Mouse (Mus musculus): Measurements from ENCODE around the gene Ism1. TPM values are rescaled to one million over a fixed set of nuclear protein-coding genes. Genes with fewer than 3 reads are reported as not detected.

Gene Ism1
- polyA plus RNA-seq, 1 experiment from 2014 or later = 4.7 TPM

DNA sequence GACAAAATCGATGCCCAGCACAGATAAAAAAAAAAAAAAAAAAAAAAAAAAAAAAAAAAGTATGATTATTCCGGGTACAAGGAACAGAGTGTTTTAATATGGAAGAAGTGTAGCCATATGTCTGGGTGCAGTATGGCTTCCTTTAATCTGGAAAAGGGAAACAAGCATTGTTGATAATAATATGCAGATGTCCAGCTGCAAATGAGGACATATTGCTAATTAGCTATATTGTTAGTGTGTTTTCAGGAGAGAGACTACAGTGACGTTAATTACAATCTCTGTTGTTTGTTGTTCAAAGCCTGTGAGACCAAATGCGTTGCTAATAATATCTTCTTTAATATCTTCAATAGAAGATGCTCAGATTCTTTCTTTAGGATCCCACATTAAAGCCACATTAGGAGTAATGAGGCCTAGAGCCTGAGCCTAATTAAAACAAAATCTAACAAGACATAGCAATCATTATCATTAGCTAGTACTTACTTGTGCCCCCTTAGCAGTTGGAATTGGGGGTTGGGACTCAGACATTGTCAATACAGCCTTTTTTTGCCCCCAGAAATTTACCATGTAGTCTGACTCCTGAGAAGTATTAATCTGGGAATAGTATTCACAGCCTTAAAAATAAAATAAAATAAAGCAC, 46.3 kb downstream of the Ism1 start:
- H3K27ac ChIP-seq (replicated peaks; ENCODE audit: low read depth, low read length) = no peak overlapping the region
- H3K27me3 ChIP-seq (ENCODE audit: control insufficient read depth, insufficient read depth, low read length) = no peaks in the 10 kb centered on the region
- ATAC-seq (ENCODE audit: insufficient number of reproducible peaks, low FRiP score, low TSS enrichment, low read depth) (no peak), DNase-seq (ENCODE audit: low spot score) (no peak)
- H3K9me3 ChIP-seq (ENCODE audit: control insufficient read depth, low read length) = no peaks in the 10 kb centered on the region
- H3K9ac ChIP-seq (ENCODE audit: low read length) = no peak overlapping the region
- H3K4me1 ChIP-seq (ENCODE audit: control insufficient read depth, insufficient read depth, low read length) = no peaks in the 10 kb centered on the region
- WGBS = 79% methylated on average over 4 of the region's 4 CpGs
- H3K4me3 ChIP-seq (ENCODE audit: low read depth, low read length) = no peak overlapping the region
- no peak overlapping the region for H3K4me2 ChIP-seq (ENCODE audit: low read depth, severe bottlenecking)
- no peaks in the 10 kb centered on the region for H3K36me3 ChIP-seq (ENCODE audit: control insufficient read depth, insufficient read depth, low read length)

DNA sequence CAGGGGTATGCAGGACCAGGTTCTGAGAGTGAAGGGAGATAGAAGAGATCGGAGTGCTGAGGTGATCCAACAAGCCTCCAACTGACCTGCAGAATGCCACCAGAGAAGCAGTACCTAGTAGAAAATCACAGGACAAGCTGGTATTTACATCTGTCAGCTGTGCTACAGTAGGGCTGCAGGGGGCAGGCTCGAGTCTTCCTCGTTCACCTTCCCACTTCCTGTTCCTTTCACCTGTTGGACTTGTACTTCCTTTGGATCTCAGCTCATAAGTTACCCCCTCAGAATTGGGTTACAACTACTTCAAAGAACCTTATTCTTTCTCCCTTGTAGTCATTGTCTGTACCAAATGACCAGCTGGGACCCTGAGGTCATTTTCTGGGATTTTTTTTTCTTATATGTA, 47.4 kb downstream of the Ism1 start:
- no peak for DNase-seq (ENCODE audit: low spot score)
- Histone ChIP-seq H3K4me3 (ENCODE audit: low read depth, low read length) (no peak overlapping the region), H3K36me3 (ENCODE audit: control insufficient read depth, insufficient read depth, low read length) (no peaks in the 10 kb centered on the region), H3K4me1 (ENCODE audit: control insufficient read depth, insufficient read depth, low read length) (no peaks in the 10 kb centered on the region), H3K9me3 (ENCODE audit: control insufficient read depth, low read length) (no peaks in the 10 kb centered on the region), H3K27ac (replicated peaks; ENCODE audit: low read depth, low read length) (no peak overlapping the region), H3K4me2 (ENCODE audit: low read depth, severe bottlenecking) (no peak overlapping the region), H3K9ac (ENCODE audit: low read length) (no peak overlapping the region), H3K27me3 (ENCODE audit: control insufficient read depth, insufficient read depth, low read length) (no peaks in the 10 kb centered on the region)
- ATAC-seq (ENCODE audit: insufficient number of reproducible peaks, low FRiP score, low TSS enrichment, low read depth) = no peak
- WGBS = 66% methylated on average over 3 of the region's 3 CpGs

DNA sequence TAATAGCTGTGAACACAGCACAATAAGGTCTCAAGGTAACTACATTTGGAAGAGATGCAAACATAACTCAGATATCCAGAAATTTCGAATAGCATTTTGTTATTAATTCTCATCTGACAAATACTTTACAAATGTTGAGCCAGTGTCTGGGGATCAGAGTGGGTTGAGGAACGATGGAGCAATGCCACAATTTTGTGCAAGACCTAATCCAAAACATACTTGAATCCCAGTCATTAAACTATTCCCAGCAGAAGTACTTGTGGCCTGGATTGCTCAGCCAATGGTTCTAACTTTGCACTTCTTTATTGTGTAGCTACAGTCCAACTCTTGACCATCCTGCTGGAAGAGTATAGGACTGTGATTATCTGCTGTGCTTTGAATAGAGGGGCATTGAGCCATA, 50.1 kb downstream of the Ism1 start:
- H3K9ac ChIP-seq (ENCODE audit: low read length) = no peak overlapping the region
- no peaks in the 10 kb centered on the region for H3K4me1 ChIP-seq (ENCODE audit: control insufficient read depth, insufficient read depth, low read length)
- no peaks in the 10 kb centered on the region for H3K36me3 ChIP-seq (ENCODE audit: control insufficient read depth, insufficient read depth, low read length)
- no peaks in the 10 kb centered on the region for H3K27me3 ChIP-seq (ENCODE audit: control insufficient read depth, insufficient read depth, low read length)
- DNase-seq (ENCODE audit: low spot score) = no peak
- no peaks in the 10 kb centered on the region for H3K9me3 ChIP-seq (ENCODE audit: control insufficient read depth, low read length)
- H3K4me2 ChIP-seq (ENCODE audit: low read depth, severe bottlenecking) = no peak overlapping the region
- ATAC-seq (ENCODE audit: insufficient number of reproducible peaks, low FRiP score, low TSS enrichment, low read depth) = no peak
- H3K27ac ChIP-seq (replicated peaks; ENCODE audit: low read depth, low read length) = no peak overlapping the region
- H3K4me3 ChIP-seq (ENCODE audit: low read depth, low read length) = no peak overlapping the region
- WGBS = 88% methylated on average over 2 of the region's 2 CpGs

DNA sequence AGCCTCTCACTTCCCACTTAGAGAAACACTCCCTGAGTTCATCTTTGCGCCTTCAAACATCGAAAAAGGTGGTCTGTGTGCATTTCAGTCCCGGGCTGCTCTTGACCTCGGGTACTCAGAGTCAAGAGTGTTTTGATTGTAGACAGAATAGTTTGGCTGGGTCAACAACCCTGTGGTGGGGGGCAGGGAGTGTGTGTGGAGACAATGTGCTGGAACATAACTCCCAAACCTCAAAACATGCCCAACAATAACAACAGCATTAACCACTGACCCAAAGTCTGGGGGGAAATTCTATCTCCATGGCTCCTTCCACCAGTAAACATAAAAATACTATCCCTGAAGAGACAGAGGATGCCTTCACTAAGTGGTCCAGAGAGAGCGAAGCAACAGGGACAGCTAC, 51.4 kb downstream of the Ism1 start:
- Histone ChIP-seq H3K27me3 (ENCODE audit: control insufficient read depth, insufficient read depth, low read length) (no peaks in the 10 kb centered on the region), H3K4me3 (ENCODE audit: low read depth, low read length) (no peak overlapping the region), H3K36me3 (ENCODE audit: control insufficient read depth, insufficient read depth, low read length) (no peaks in the 10 kb centered on the region), H3K27ac (replicated peaks; ENCODE audit: low read depth, low read length) (no peak overlapping the region), H3K4me2 (ENCODE audit: low read depth, severe bottlenecking) (no peak overlapping the region), H3K4me1 (ENCODE audit: control insufficient read depth, insufficient read depth, low read length) (no peaks in the 10 kb centered on the region), H3K9me3 (ENCODE audit: control insufficient read depth, low read length) (no peaks in the 10 kb centered on the region), H3K9ac (ENCODE audit: low read length) (no peak overlapping the region)
- DNase-seq (ENCODE audit: low spot score) = no peak
- no peak for ATAC-seq (ENCODE audit: insufficient number of reproducible peaks, low FRiP score, low TSS enrichment, low read depth)
- 91% methylated on average over 5 of the region's 5 CpGs for WGBS

DNA sequence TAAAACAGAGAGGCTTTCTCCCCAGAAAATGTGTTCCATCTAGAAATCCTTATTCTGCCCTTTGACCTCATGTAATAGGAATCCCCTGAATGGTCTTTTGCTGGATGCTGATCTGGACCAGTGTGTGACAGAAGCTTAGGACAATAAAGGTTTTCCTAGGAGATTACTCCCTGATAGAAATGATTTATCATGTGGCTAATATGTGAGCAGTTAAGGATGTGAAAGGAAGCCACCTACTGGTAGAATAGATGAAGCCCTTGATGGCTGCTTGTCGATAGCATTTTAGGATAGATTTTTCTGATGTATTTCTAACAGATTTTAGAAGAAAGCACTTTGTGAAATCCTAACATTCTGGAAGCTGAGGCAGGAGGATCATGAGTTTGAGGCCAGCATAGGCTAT, 64.4 kb downstream of the Ism1 start:
- 75% methylated on average over 1 of the region's 1 CpGs for WGBS

DNA sequence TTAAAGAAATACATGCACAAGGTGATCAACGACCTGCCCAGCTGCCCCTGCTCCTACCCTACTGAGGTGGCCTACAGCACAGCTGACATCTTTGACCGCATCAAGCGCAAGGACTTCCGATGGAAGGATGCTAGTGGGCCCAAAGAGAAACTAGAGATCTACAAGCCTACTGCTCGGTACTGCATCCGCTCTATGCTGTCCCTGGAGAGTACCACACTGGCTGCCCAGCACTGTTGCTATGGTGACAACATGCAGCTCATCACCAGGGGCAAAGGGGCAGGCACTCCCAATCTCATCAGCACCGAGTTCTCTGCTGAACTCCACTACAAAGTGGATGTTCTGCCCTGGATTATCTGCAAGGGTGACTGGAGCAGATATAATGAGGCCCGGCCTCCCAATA, 79.0 kb downstream of the Ism1 start:
- ATAC-seq (ENCODE audit: insufficient number of reproducible peaks, low FRiP score, low TSS enrichment, low read depth) = no peak
- no peaks in the 10 kb centered on the region for H3K4me1 ChIP-seq (ENCODE audit: control insufficient read depth, insufficient read depth, low read length)
- WGBS = 86% methylated on average over 8 of the region's 8 CpGs
- H3K9me3 ChIP-seq (ENCODE audit: control insufficient read depth, low read length) = no peaks in the 10 kb centered on the region
- no peak overlapping the region for H3K27ac ChIP-seq (replicated peaks; ENCODE audit: low read depth, low read length)
- H3K9ac ChIP-seq (ENCODE audit: low read length) = no peak overlapping the region
- no peaks in the 10 kb centered on the region for H3K36me3 ChIP-seq (ENCODE audit: control insufficient read depth, insufficient read depth, low read length)
- H3K27me3 ChIP-seq (ENCODE audit: control insufficient read depth, insufficient read depth, low read length) = no peaks in the 10 kb centered on the region
- no peak overlapping the region for H3K4me3 ChIP-seq (ENCODE audit: low read depth, low read length)
- DNase-seq (ENCODE audit: low spot score) = no peak
- H3K4me2 ChIP-seq (ENCODE audit: low read depth, severe bottlenecking) = no peak overlapping the region

More for the DNA sequence above, 64.4 kb downstream of the Ism1 start:
- ATAC-seq (ENCODE audit: insufficient number of reproducible peaks, low FRiP score, low TSS enrichment, low read depth) (no peak), DNase-seq (ENCODE audit: low spot score) (no peak)
- Histone ChIP-seq H3K36me3 (ENCODE audit: control insufficient read depth, insufficient read depth, low read length) (no peaks in the 10 kb centered on the region), H3K27ac (replicated peaks; ENCODE audit: low read depth, low read length) (no peak overlapping the region), H3K27me3 (ENCODE audit: control insufficient read depth, insufficient read depth, low read length) (no peaks in the 10 kb centered on the region), H3K4me2 (ENCODE audit: low read depth, severe bottlenecking) (no peak overlapping the region), H3K9me3 (ENCODE audit: control insufficient read depth, low read length) (no peaks in the 10 kb centered on the region), H3K4me3 (ENCODE audit: low read depth, low read length) (no peak overlapping the region), H3K4me1 (ENCODE audit: control insufficient read depth, insufficient read depth, low read length) (no peaks in the 10 kb centered on the region), H3K9ac (ENCODE audit: low read length) (no peak overlapping the region)

DNA sequence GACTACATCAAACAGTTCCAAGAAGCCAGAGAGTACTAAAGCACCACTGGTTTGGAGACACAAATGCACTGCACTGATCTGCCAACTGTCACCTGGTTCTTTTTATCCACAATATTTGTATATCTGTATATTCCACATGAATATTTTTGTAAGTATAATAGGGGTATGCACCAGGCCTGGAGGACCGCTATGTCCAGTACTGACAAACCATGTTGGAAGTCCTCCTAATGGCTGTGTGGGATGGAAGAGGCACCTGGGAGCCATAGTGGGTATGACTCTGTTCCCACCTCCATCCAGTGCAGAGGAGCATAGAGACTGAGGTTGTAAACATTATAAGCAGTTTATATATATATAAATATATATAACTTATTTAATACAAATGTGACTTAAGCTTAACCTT, 79.5 kb downstream of the Ism1 start:
- no peaks in the 10 kb centered on the region for H3K9me3 ChIP-seq (ENCODE audit: control insufficient read depth, low read length)
- no peak overlapping the region for H3K4me2 ChIP-seq (ENCODE audit: low read depth, severe bottlenecking)
- ATAC-seq (ENCODE audit: insufficient number of reproducible peaks, low FRiP score, low TSS enrichment, low read depth) (no peak), DNase-seq (ENCODE audit: low spot score) (no peak)
- no peak overlapping the region for H3K4me3 ChIP-seq (ENCODE audit: low read depth, low read length)
- H3K9ac ChIP-seq (ENCODE audit: low read length) = no peak overlapping the region
- no peaks in the 10 kb centered on the region for H3K4me1 ChIP-seq (ENCODE audit: control insufficient read depth, insufficient read depth, low read length)
- H3K27me3 ChIP-seq (ENCODE audit: control insufficient read depth, insufficient read depth, low read length) = no peaks in the 10 kb centered on the region
- 94% methylated on average over 1 of the region's 1 CpGs for WGBS
- H3K36me3 ChIP-seq (ENCODE audit: control insufficient read depth, insufficient read depth, low read length) = no peaks in the 10 kb centered on the region
- H3K27ac ChIP-seq (replicated peaks; ENCODE audit: low read depth, low read length) = no peak overlapping the region

DNA sequence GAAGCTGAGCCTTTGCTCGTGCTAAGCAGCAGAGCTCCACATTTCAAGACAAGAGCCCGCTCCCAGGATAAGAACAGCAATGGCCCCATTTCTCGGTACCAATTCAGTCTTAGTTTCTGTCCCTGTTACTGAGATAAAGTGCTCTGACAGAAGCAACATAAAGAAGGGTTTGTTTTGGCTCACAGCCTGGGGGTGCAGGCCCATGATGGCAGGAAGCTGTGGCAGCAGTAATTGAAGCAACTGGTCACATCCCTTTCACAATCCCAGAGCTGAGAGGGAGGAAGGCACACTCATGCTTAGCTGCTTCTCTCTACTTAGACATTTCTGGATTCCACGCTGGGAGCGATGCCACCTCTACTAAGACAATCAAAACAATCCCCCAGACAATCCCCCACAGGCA, 86.4 kb downstream of the Ism1 start:
- H3K4me2 ChIP-seq (ENCODE audit: low read depth, severe bottlenecking) = no peak overlapping the region
- H3K27ac ChIP-seq (replicated peaks; ENCODE audit: low read depth, low read length) = no peak overlapping the region
- H3K36me3 ChIP-seq (ENCODE audit: control insufficient read depth, insufficient read depth, low read length) = no peaks in the 10 kb centered on the region
- no peak overlapping the region for H3K4me3 ChIP-seq (ENCODE audit: low read depth, low read length)
- no peak for ATAC-seq (ENCODE audit: insufficient number of reproducible peaks, low FRiP score, low TSS enrichment, low read depth)
- DNase-seq (ENCODE audit: low spot score) = peak; percentile 20
- no peaks in the 10 kb centered on the region for H3K27me3 ChIP-seq (ENCODE audit: control insufficient read depth, insufficient read depth, low read length)
- no peaks in the 10 kb centered on the region for H3K9me3 ChIP-seq (ENCODE audit: control insufficient read depth, low read length)
- WGBS = 83% methylated on average over 5 of the region's 5 CpGs
- no peaks in the 10 kb centered on the region for H3K4me1 ChIP-seq (ENCODE audit: control insufficient read depth, insufficient read depth, low read length)
- no peak overlapping the region for H3K9ac ChIP-seq (ENCODE audit: low read length)

DNA sequence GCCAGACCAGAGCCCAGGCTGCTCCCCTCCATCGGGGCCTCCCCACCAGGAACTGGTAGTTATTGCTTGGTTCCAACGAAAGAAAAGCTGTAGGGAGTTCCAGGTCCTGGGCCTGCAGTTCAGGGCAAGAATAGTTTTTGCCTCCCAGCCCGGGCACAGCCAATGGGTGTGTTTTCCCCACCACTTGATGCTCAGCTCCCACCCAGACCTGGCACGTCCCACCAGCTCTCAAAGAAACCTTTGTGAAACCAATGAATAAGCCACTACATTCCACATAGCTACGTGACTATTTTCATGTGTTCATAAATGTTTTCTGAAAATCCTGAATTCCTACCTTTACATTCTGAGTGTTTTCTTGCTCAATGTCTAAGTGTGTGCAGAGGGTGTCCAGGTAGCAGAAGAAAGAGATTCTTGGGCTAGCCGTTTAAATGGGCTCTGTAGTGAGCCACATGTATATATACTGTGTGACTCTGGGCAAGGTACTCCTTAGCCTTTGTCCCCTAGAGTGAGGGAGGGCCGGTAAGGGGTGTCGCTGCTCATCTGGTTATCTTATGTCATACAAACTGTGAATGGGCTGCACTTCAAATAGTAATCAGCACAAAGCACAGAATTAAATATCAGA, 97.1 kb downstream of the Ism1 start:
- 0 out of 2 replicates have a peak, but pooled peaks cover 4% of the 10 kb centered on the region for H3K4me1 ChIP-seq (ENCODE audit: control insufficient read depth, insufficient read depth, low read length)
- no peaks in the 10 kb centered on the region for H3K36me3 ChIP-seq (ENCODE audit: control insufficient read depth, insufficient read depth, low read length)
- 79% methylated on average over 8 of the region's 8 CpGs for WGBS
- DNase-seq (ENCODE audit: low spot score) (no peak), ATAC-seq (ENCODE audit: insufficient number of reproducible peaks, low FRiP score, low TSS enrichment, low read depth) (peak; percentile 27; the same call in 1 of the 2 replicates)
- no peak overlapping the region for H3K4me2 ChIP-seq (ENCODE audit: low read depth, severe bottlenecking)
- 0 out of 2 replicates have a peak overlapping the region, but pooled peaks have one; percentile 21 for H3K27ac ChIP-seq (replicated peaks; ENCODE audit: low read depth, low read length)
- H3K4me3 ChIP-seq (ENCODE audit: low read depth, low read length) = no peak overlapping the region
- no peak overlapping the region for H3K9ac ChIP-seq (ENCODE audit: low read length)
- no peaks in the 10 kb centered on the region for H3K27me3 ChIP-seq (ENCODE audit: control insufficient read depth, insufficient read depth, low read length)
- H3K9me3 ChIP-seq (ENCODE audit: control insufficient read depth, low read length) = no peaks in the 10 kb centered on the region

Measured in limb, embryonic 11.5 days (tissue).